Mouse (Mus musculus): ENCODE data around the gene Ccdc175. TPM values are rescaled to one million over a fixed set of nuclear protein-coding genes. Genes with fewer than 3 reads are reported as not detected.
A peak's percentile ranks its signal among the peaks of the same experiment; 100 is the strongest.

The Ccdc175 gene
- total RNA-seq, 2 experiments from 2014 or later = not detected

GRCm38 (mm10) chr12:72104525-72105281 lies 80.1 kb downstream of the Ccdc175 start:
- intact Hi-C loops (cut with DNase I) = loop anchor here (2.0 to 10.0 kb wide), 4 partner anchors 133 to 548 kb away; no protein-coding TSS in a partner anchor
- peak; percentile 35 to 50 for DNase-seq (ENCODE audit: low spot score in 2 of 2)

GRCm38 (mm10) chr12:72104027-72104426 lies 80.8 kb downstream of the Ccdc175 start:
- DNase-seq (ENCODE audit: low spot score in 2 of 2) = no peak
- intact Hi-C loops (cut with DNase I) = loop anchor here (2.0 to 10.0 kb wide), 4 partner anchors 133 to 548 kb away; no protein-coding TSS in a partner anchor

- no peak for DNase-seq (ENCODE audit: low spot score in 2 of 2)
- intact Hi-C loops (cut with DNase I) = loop anchor here (5.0 to 10.0 kb wide), 3 partner anchors 135 to 550 kb away; no protein-coding TSS in a partner anchor
Measured at GRCm38 (mm10) chr12:72102776-72103175, 82.1 kb downstream of the Ccdc175 start.

GRCm38 (mm10) chr12:72096966-72097365 lies 87.9 kb downstream of the Ccdc175 start:
- no peak for DNase-seq (ENCODE audit: low spot score in 2 of 2)
- intact Hi-C loops (cut with DNase I) = no loop called here

GRCm38 (mm10) chr12:72089802-72090201 lies 95.0 kb downstream of the Ccdc175 start:
- DNase-seq (ENCODE audit: low spot score in 2 of 2) = no peak
- intact Hi-C loops (cut with DNase I) = loop anchor here (5.0 kb wide), 2 partner anchors 147 to 672 kb away; no protein-coding TSS in a partner anchor

- DNase-seq (ENCODE audit: low spot score in 2 of 2) = peak in 1 of 2 experiments; percentile 14
- intact Hi-C loops (cut with DNase I) = loop anchor here (5.0 kb wide), 2 partner anchors 151 to 676 kb away; no protein-coding TSS in a partner anchor
Measured at GRCm38 (mm10) chr12:72086166-72086825, 98.5 kb downstream of the Ccdc175 start.

- peak; percentile 97 for DNase-seq (ENCODE audit: low spot score in 2 of 2)
- intact Hi-C loops (cut with DNase I) = loop anchor here (2.0 to 5.0 kb wide), 3 partner anchors 15 to 677 kb away; partner anchors contain the start of gene Gpr135
Measured at GRCm38 (mm10) chr12:72085329-72086165, 99.3 kb downstream of the Ccdc175 start, which contains the start of the genes L3hypdh and Jkamp. Gene L3hypdh, minus strand, starts transcription at chr12:72085439. Gene Jkamp, plus strand, starts transcription at chr12:72085589.

GRCm38 (mm10) chr12:72085024-72085328 lies 99.9 kb downstream of the Ccdc175 start:
- intact Hi-C loops (cut with DNase I) = loop anchor here (2.0 to 5.0 kb wide), 3 partner anchors 14 to 677 kb away; partner anchors contain the start of gene Gpr135
- no peak for DNase-seq (ENCODE audit: low spot score in 2 of 2)

- no peak for DNase-seq (ENCODE audit: low spot score in 2 of 2)
- intact Hi-C loops (cut with DNase I) = loop anchor here (2.0 to 5.0 kb wide), 3 partner anchors 14 to 678 kb away; partner anchors contain the start of gene Gpr135
Measured at GRCm38 (mm10) chr12:72084261-72085023, 100.4 kb downstream of the Ccdc175 start.

GRCm38 (mm10) chr12:72083265-72083664 lies 101.6 kb downstream of the Ccdc175 start:
- DNase-seq (ENCODE audit: low spot score in 2 of 2) = no peak
- intact Hi-C loops (cut with DNase I) = no loop called here

- intact Hi-C loops (cut with DNase I) = no loop called here
- no peak for DNase-seq (ENCODE audit: low spot score in 2 of 2)
Measured at GRCm38 (mm10) chr12:72082370-72082769, 102.5 kb downstream of the Ccdc175 start.

GRCm38 (mm10) chr12:72081961-72082360 lies 102.9 kb downstream of the Ccdc175 start:
- DNase-seq (ENCODE audit: low spot score in 2 of 2) = no peak
- intact Hi-C loops (cut with DNase I) = no loop called here

GRCm38 (mm10) chr12:72078248-72078647 lies 106.6 kb downstream of the Ccdc175 start:
- intact Hi-C loops (cut with DNase I) = no loop called here

GRCm38 (mm10) chr12:72070327-72071269 lies 114.2 kb downstream of the Ccdc175 start, which contains the start of gene Gpr135:
Gene Gpr135, minus strand, starts transcription at chr12:72071125.
- intact Hi-C loops (cut with DNase I) = loop anchor here (2.0 kb wide), 1 partner anchor 14 kb away; the partner anchor contains the start of genes Jkamp and L3hypdh

More at GRCm38 (mm10) chr12:72078248-72078647, 106.6 kb downstream of the Ccdc175 start:
- no peak for DNase-seq (ENCODE audit: low spot score in 2 of 2)

GRCm38 (mm10) chr12:72069626-72070326 lies 115.1 kb downstream of the Ccdc175 start:
- intact Hi-C loops (cut with DNase I) = loop anchor here (2.0 kb wide), 1 partner anchor 15 kb away; the partner anchor contains the start of genes Jkamp and L3hypdh
- DNase-seq (ENCODE audit: low spot score in 2 of 2) = no peak

More at GRCm38 (mm10) chr12:72070327-72071269, 114.2 kb downstream of the Ccdc175 start, which contains the start of gene Gpr135:
- DNase-seq (ENCODE audit: low spot score in 2 of 2) = peak; percentile 90

- intact Hi-C loops (cut with DNase I) = no loop called here
- DNase-seq (ENCODE audit: low spot score in 2 of 2) = no peak
Measured at GRCm38 (mm10) chr12:72057780-72058179, 127.0 kb downstream of the Ccdc175 start.

- intact Hi-C loops (cut with DNase I) = no loop called here
- DNase-seq (ENCODE audit: low spot score in 2 of 2) = no peak
Measured at GRCm38 (mm10) chr12:72053851-72054250, 131.0 kb downstream of the Ccdc175 start.

Measured in left cerebral cortex, postnatal 36 days (tissue).